Mouse (Mus musculus) bone marrow macrophage, adult 2 months (primary cell): Measurements from ENCODE around the gene Lin28b.

Source experiments
- CTCF ChIP-seq: IDR thresholded peaks from 2 replicates; pipeline ENCODE4 v1.5.1; 2012; ENCODE audit warnings: low read depth, mild to moderate bottlenecking, low read length, moderate library complexity
- POLR2A ChIP-seq: IDR thresholded peaks from 2 replicates; pipeline ENCODE4 v1.6.1; 2012; ENCODE audit warnings: mild to moderate bottlenecking, low read depth, low read length, borderline replicate concordance

DNA sequence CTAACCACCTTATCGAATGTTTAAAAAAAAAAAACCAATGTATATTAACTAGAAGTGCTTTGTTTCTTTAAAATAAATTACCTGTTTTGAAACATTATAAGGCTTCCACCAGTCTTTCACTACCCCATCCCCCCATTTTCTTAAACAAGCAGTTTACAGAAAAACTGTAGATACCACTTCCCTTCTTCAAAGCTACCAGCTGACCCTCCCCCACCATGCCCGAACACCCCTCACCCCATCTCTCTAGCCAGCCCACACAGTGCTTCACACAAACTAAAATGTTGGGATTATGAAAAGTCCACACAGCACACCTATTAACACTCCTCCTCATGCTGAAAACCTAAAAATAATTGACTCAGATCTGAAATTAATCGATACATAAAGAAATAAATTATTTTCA lies 14.9 kb downstream of the Lin28b start:
- TF ChIP-seq POLR2A (no peak), CTCF (no peak)
